Mouse (Mus musculus): ENCODE results near the gene Gjb3.

GRCm38 (mm10) chr4:127312349-127312748, 18.3 kb downstream of the Gjb3 start:
- TF ChIP-seq EP300 (IDR thresholded peaks at IDR 0.05; ENCODE audit: insufficient read depth, low read depth, low read length): no peak
- no peak for TF ChIP-seq CTCF (IDR thresholded peaks at IDR 0.05; ENCODE audit: low read depth, low read length)
- TF ChIP-seq POLR2A (IDR thresholded peaks at IDR 0.05; ENCODE audit: insufficient read depth, low read length): no peak

Measured in ES-Bruce4 (cell line).